Mouse (Mus musculus) stomach, postnatal 0 days (tissue): ENCODE measurements around the gene Nrk.

Source experiments
- CTCF ChIP-seq: IDR thresholded peaks from 2 replicates; pipeline ENCODE4 v1.5.1; 2016; ENCODE audit warnings: antibody characterized with exemption, low read depth, mild to moderate bottlenecking, moderate library complexity
- EP300 ChIP-seq: optimal IDR thresholded peaks from 2 replicates; pipeline ENCODE3; 2016; ENCODE audit warnings: antibody characterized with exemption

DNA sequence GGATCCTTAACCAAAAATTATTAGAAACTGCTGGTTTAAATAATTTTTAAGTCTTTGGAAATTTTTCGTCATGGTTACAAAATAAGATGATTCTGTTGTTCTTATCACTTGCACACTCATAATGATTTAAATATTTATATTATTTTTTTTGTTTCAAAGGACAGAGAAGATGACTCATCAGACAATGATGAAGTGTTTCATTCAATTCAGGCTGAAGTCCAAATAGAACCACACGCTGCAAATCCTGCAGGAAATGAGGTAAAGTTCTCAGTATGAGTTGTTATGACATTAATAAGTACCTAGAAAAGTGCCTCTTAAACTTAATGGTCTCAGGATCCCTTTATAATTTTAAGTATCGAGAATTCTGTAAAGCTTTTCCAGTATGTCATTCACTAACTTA, 64.3 kb downstream of the Nrk start:
- TF ChIP-seq EP300, result no peak
- TF ChIP-seq CTCF, result no peak
